Mouse (Mus musculus) liver, adult 2 months (tissue): Measurements from ENCODE around the gene Myl3.

Experiments used
- CTCF ChIP-seq: fragments of 200-500 bp; IDR thresholded peaks from 2 replicates; pipeline ENCODE4 v1.5.1; 2011; ENCODE audit warnings: low read depth, low read length, control low read depth
- POLR2A ChIP-seq: fragments of 200-500 bp; IDR thresholded peaks from 2 replicates; pipeline ENCODE4 v1.6.1; 2011; ENCODE audit warnings: low read length, control low read depth; ENCODE audit not compliant: insufficient read depth; ENCODE audit errors: extremely low read depth

DNA sequence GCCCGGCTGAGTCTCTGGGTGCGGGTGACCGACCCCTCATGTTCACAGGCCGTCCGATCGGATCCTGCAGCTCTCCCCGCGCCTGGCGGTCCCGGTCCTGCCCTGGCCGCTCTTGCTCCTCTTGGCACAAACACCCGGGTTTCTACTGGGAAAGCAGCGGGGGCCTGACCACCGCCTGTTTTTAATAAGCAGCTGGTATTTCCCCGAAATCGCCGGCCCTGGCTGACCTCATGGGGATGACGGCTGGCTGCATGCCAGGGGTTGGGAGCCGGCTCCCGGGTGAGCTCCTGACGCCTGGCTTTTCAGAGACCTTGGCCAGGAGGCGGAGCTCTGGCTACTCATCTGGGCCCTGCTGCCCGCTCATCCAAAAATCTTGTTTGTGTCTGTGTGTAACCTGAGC, 40.1 kb downstream of the Myl3 start:
- TF ChIP-seq CTCF (peak; percentile 35; the same call in 1 of the 2 replicates), POLR2A (no peak)
